Mouse (Mus musculus) thymus, postnatal 14 days (tissue): ENCODE data around the gene Ahrr.

Experiments used
- DNase-seq: peaks from one replicate; pipeline ENCODE4 v3.0.0; 2021

Ahrr gene

GRCm38 (mm10) chr13:74292167-74292566, at the start of gene Ahrr:
Gene Ahrr (minus strand): TSS chr13:74292331.
- peak; percentile 72 for DNase-seq

GRCm38 (mm10) chr13:74341036-74341435, 48.9 kb upstream of the Ahrr start:
- DNase-seq = peak; percentile 63

- DNase-seq = no peak
Observed at GRCm38 (mm10) chr13:74329321-74329720, 37.2 kb upstream of the Ahrr start.

DNA sequence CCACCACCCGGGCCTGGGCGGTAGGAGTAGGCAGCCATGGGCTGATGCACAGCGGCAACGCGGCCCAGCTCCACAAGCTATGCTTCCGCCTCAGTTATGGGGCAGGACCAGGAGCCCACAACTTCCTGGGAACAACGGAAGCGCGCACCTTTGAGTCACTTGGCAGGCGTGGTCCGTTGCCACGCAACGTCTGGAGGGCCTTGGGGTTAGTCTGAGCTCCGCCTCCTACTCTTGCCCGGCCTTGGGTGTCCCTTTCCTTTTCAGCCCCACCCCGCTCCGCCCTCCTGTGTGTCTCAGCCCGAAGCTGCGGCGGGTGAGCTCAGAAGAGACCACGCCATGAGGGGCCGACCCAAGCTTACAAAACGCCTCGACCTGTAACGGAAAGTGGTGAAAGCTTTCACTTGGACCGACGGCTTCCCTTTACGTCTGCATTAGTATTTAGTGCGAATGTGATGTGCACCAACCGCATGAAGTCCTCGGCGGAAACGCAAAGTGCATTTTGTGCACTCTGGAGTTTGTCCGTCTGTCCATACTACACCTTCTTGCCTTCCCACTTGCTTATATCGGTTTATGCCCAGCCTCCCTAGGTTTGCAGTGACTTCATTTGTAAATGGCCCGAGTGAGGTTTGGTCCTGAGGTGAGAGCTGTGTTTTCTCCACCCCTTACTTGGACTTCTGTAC, 25.2 kb upstream of the Ahrr start, which contains the start of gene Pdcd6:
Gene Pdcd6 (minus strand): TSS at position 411 of the 680 bp plus-strand sequence.
- peak; percentile 92 for DNase-seq

DNA sequence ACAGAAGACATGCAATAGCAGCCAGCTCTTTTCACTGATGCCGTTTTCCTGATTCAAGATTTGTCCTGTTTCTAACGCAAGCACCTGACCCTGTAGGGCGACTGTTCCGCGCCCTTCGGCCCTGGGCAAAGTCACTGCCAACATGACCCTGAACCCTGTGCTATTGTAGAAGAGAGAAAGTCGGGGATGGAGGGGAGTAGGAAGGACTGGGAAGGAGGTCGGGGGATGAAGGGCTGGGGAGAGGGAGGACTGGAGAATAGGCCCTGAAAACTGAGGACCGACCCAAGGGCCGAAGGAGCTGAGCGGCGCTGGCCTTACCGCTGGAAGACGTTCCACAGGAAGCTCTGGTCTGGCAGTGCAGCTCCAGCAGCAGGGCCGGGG, 24.6 kb upstream of the Ahrr start:
- DNase-seq = no peak

GRCm38 (mm10) chr13:74316386-74316785, 24.3 kb upstream of the Ahrr start:
- DNase-seq = no peak

DNA sequence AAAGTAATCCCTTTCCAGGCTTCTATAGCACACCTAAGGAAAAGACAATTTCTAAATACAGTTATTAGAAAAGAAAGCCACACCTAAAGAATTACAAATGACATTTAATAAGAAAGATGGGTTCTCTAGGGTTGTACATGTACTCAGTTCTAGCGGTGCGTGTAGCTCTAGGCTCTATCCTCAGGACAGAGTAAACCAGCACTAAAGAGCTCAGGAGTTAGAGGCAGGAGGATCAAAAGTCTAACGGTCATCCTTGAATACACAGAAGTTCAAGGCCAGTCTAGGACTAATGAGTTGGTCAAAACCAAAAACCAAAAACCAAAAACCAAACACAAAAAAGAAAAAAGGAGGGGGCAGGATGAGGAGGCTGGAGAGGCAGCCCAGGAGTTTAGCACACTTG, 22.5 kb upstream of the Ahrr start:
- DNase-seq = no peak

DNA sequence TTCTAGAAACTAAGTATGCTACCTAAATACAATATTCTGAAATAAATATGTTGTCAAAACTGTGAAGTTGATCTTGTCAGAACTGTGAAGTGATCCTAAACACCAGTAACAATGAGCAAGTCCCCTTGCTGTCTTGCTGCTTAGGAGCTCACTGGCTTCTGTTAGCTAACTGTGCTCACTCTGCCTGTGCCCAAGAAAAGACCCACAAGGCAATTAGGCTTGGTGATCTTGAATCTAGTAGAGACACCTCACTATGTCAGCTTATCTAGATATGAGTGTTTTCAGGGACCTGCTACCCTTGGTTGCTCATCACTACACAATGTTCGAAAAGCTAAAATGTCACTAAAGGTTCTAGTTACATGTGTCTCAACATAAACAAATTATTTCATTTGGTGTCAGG, 13.6 kb upstream of the Ahrr start:
- DNase-seq = no peak

GRCm38 (mm10) chr13:74305380-74305779, 13.2 kb upstream of the Ahrr start:
- no peak for DNase-seq

DNA sequence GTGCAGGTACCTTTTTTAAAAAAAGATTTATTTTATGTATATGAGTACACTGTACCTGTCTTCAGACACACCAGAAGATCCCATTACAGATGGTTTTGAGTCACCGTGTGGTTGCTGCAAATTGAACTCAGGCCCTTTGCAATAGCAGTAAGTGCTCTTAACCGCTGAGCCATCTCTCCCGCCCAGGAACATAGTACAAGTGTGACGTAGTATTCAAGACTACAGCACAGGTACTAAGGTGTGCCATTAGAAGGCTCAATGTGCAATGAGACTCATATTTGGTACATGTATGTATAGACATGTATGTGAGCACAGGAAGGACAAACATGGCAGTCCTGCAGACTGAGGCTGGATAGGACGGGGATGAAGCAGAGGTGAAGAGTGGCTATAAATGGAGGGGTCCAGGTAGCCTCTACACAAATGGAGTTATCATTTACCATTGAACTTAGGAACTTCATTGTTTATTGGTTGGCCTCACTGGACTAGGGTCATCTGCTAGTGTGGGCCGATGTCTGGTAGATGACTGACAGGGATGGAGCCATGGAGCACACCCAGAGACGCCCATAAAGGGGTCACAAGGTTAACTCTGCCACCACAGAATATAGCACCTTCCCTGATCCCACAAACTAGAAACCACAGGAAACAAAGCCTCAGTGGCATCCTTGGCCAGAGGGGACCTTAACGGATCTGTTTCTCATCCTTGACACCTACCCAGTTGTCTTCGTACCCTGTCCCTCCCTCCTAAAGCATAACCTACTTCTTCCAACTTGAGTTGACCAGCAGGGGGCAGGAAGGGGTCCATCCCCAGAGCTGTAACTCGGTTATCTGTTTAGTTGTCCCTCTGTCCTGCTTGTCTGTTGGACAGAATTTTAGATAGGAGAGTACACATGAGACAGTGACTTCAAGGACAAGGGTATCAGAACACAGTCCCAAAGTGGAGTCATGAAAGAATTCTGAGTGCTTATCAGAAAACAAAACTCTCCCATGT, 10.2 kb upstream of the Ahrr start:
- DNase-seq = peak; percentile 11

GRCm38 (mm10) chr13:74301607-74301984, 9.5 kb upstream of the Ahrr start:
- DNase-seq = no peak

GRCm38 (mm10) chr13:74300925-74301606, 8.9 kb upstream of the Ahrr start:
- DNase-seq = peak; percentile 47

- no peak for DNase-seq
Observed at GRCm38 (mm10) chr13:74296376-74296775, 4.2 kb upstream of the Ahrr start.

GRCm38 (mm10) chr13:74289646-74290045, 2.5 kb downstream of the Ahrr start:
- DNase-seq = no peak

DNA sequence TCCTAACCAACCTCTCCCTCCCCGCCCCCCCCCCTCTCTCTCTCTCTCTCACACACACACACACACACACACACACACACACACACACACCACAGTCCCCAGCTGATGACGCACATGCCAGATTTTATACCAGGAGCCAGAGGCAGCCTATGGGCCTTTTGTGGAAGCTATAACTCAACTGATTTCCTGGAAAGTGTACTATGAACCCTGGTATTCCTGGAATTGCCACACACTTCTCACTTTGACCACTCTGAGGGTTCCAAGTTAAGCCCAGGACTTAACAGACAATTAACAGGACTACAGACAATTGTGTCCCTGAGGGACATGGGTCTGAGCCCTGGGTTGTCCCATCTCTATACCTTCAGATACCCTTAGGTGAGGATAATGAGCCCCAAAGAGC, 9.8 kb downstream of the Ahrr start:
- DNase-seq = no peak

GRCm38 (mm10) chr13:74275726-74276125, 16.4 kb downstream of the Ahrr start:
- DNase-seq = no peak

DNA sequence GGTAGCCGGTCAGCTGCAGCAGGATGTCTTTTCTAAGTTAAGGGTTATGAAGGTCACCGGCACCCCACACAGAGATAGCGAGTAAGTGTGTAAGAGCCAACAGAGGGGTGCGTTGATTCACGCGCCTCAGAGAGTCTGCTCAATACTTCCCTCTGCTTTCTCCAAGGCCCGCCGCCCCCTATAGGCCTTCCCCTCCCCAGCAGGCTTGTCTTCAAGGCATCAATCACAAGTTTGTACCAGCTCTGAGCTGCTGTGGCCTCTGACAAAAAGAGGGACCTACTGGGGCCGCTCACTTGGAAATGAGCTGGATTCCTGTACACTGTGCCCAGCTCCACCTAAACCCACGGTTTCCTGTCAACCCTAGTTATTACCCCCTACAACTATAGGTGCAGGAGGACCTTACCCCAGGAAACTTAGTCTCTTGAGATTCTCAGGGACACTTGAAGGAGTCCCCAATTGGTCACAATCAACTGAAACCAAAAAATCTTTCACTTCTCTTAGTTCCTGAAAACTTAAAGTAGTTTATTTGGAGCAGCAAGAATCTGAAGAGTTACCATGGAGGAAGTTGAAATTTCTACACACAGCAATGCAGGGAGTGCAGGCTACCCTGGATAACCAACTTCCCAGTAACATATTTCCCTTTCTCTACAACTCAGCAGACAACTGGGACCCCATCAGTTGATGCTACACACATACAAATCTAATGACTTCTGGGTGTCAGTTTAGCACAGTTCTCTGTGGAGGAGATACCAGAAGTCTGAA, 31.7 kb downstream of the Ahrr start:
- DNase-seq = peak; percentile 63

- peak; percentile 49 for DNase-seq
Observed at GRCm38 (mm10) chr13:74259460-74260230, 32.5 kb downstream of the Ahrr start.

GRCm38 (mm10) chr13:74246494-74246893, 45.6 kb downstream of the Ahrr start:
- DNase-seq = no peak

DNA sequence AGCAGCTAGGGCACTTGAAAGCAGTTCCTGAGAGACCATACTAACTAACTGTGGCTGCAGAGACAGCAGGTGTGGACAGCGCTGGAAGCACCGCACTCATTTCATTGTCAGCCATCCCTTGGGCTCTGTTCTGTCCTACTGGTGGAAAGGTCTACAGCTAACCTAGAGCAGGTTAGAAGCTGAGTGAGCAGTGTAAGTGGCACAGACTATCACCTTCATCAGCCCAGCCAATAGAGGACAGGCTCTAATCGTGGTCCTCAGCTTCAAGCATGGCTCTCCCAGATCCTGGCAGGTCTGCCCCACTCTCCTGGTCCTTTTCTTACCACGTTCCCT, 46.3 kb downstream of the Ahrr start:
- no peak for DNase-seq

GRCm38 (mm10) chr13:74245214-74245898, 46.8 kb downstream of the Ahrr start:
- DNase-seq = no peak
